ENCODE assay signal across 23 mouse cellular contexts in the genomic region with DNA sequence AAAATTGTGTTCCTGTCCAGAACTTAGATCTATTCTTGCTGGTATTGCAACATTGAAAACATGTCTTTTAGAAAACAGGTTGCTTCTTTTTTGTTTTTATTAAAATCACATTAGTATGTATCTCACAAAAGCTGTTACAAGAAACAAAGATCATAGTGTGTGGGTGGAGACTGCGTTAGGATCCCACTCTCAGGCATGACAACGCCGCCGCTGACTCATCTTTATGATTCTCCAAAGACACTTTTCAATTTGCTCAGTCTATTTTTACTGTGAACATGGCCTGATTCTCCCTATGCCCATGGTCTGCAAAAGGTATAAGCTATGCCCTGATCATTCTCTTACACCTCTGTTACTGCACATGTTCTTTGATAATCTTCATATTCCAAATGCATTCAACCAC. TPM values are rescaled to one million over a fixed set of nuclear protein-coding genes. Genes with fewer than 3 reads are reported as not detected.
DNase-seq lines count a peak whose midpoint lies in the region; ATAC-seq lines count a peak whose summit lies in the region.
"Had no signal": no experiment of that assay in that cellular context is flagged by ENCODE, and none has a peak within 500 bp of the region (broad histone marks: within the 10 kb centered on the region; RNA-seq: fewer than 3 reads in every experiment).

No protein-coding gene starts in this region.

- peak; percentile 67 for ATAC-seq in frontal cortex, adult (ENCODE audit: low TSS enrichment)
- ATAC-seq: forebrain, embryonic 14.5 days; forebrain, postnatal 0 days; hindbrain, postnatal 0 days; Patski had no signal

- DNase-seq in frontal cortex, postnatal 10 days (ENCODE audit: low spot score in 2 of 2), result no peak
- peak; percentile 18 for DNase-seq in layer of hippocampus, adult 9-11 months
- DNase-seq in layer of hippocampus, postnatal 25 days (ENCODE audit: extremely low spot score in 1 of 2, low spot score in 1 of 2), result no peak
- DNase-seq in left cerebral cortex, postnatal 25 days (ENCODE audit: low spot score in 2 of 2), result peak; percentile 47 to 73
- no peak for DNase-seq in left cerebral cortex, postnatal 4 days
- peak; percentile 27 to 29 for DNase-seq in right cerebral cortex, postnatal 36 days (ENCODE audit: low spot score in 2 of 2)
- no peak for DNase-seq in right cerebral cortex, postnatal 14 days
- DNase-seq: adrenal gland, postnatal 10 days; adrenal gland, postnatal 36 days; cerebellum, adult 11 months; cerebellum, adult 2 months; cerebellum, adult 9-11 months; cerebellum, postnatal 25 days; forebrain, postnatal 0 days; gastrocnemius, postnatal 25 days; heart, adult 2 months; heart, postnatal 14 days; heart, postnatal 4 days had no signal

- intact Hi-C loops in left cerebral cortex, postnatal 25 days (cut with DNase I), result no loop called here
- intact Hi-C loops in left cerebral cortex, postnatal 4 days (cut with DNase I), result no loop called here

RNA-seq across cellular contexts. Expression of gene Slc35f1, which starts 24.8 kb away (rescaled TPM):
- total RNA-seq in layer of hippocampus, postnatal 25 days (2021), result 10 to 100 TPM; 32.6 to 34.5 TPM
- total RNA-seq in left cerebral cortex, postnatal 25 days (2021), result 10 to 100 TPM; 46.8 to 49.3 TPM
- total RNA-seq in left cerebral cortex, postnatal 4 days (2021), result 100 to 1,000 TPM; 107 to 115 TPM
- total RNA-seq: common myeloid progenitor, adult 5-6 weeks had no signal

Comparison
In these comparisons a context has a peak if more than half of its experiments do, and no peak if none do; other contexts are left out.
1. DNase-seq: peak in layer of hippocampus, adult 9-11 months (single experiment), left cerebral cortex, postnatal 25 days (2 of 2) and right cerebral cortex, postnatal 36 days (2 of 2); none in frontal cortex, postnatal 10 days (0 of 2), layer of hippocampus, postnatal 25 days (0 of 2), left cerebral cortex, postnatal 4 days (single experiment) and right cerebral cortex, postnatal 14 days (single experiment).